ENCODE assay signal across 15 mouse cellular contexts in the genomic region with DNA sequence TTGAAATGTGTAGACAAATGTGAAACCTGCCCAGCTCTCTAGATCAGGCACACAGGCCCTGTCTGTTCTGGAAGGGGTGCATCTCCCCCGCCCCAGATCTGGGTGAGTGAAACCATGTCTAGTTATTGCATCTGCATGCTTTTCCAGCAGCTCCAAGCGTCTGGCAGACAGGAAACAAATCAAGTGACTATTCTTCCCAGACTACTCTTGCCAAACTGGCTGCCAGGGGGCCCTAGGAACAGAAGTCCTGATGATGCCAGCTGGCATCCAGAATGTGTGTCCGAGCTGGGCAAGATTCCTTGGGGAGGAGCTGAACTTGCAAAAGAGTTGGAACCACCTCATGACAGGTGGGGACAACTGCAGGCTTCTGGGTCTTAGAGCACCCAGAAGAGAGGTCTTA. TPM values are rescaled to one million over a fixed set of nuclear protein-coding genes. Genes with fewer than 3 reads are reported as not detected.
DNase-seq lines count a peak whose midpoint lies in the region; ATAC-seq lines count a peak whose summit lies in the region.
"Had no signal": no experiment of that assay in that cellular context is flagged by ENCODE, and none has a peak within 500 bp of the region (broad histone marks: within the 10 kb centered on the region; RNA-seq: fewer than 3 reads in every experiment).

No protein-coding gene starts in this region.

- H3K27me3 ChIP-seq in hindbrain, embryonic 15.5 days = no peaks in the 10 kb centered on the region
- no peaks in the 10 kb centered on the region for H3K27me3 ChIP-seq in hindbrain, embryonic 11.5 days (ENCODE audit: control insufficient read depth, insufficient read depth, low read length)
- H3K27me3 ChIP-seq: limb, embryonic 15.5 days; neural tube, embryonic 15.5 days had no signal

- no peak overlapping the region for H3K4me2 ChIP-seq in hindbrain, embryonic 15.5 days
- no peak overlapping the region for H3K4me2 ChIP-seq in hindbrain, embryonic 11.5 days (replicated peaks; ENCODE audit: low read depth, low read length)
- H3K4me2 ChIP-seq: limb, embryonic 15.5 days; neural tube, embryonic 15.5 days had no signal

- intact Hi-C loops in heart, postnatal 10 days (cut with DNase I) = no loop called here

- H3K9me3 ChIP-seq in hindbrain, embryonic 15.5 days = no peaks in the 10 kb centered on the region
- no peaks in the 10 kb centered on the region for H3K9me3 ChIP-seq in hindbrain, embryonic 11.5 days (ENCODE audit: control insufficient read depth, low read length)
- H3K9me3 ChIP-seq: limb, embryonic 15.5 days; megakaryocyte, embryonic 14.5 days; neural tube, embryonic 15.5 days had no signal

- H3K4me3 ChIP-seq in hindbrain, embryonic 15.5 days = no peak overlapping the region
- no peak overlapping the region for H3K4me3 ChIP-seq in hindbrain, embryonic 11.5 days (ENCODE audit: low read depth, low read length)
- H3K4me3 ChIP-seq: erythroblast, embryonic 14.5 days; limb, embryonic 15.5 days; megakaryocyte, embryonic 14.5 days; neural tube, embryonic 15.5 days had no signal

- peak; percentile 27; the same call in 1 of the 2 replicates for ATAC-seq in hindbrain, embryonic 15.5 days (ENCODE audit: low FRiP score, low read depth)
- no peak for ATAC-seq in hindbrain, embryonic 11.5 days (ENCODE audit: low FRiP score)
- ATAC-seq: intestine, embryonic 16.5 days; Patski had no signal

- H3K36me3 ChIP-seq in hindbrain, embryonic 15.5 days = no peaks in the 10 kb centered on the region
- no peaks in the 10 kb centered on the region for H3K36me3 ChIP-seq in hindbrain, embryonic 11.5 days (ENCODE audit: control insufficient read depth, insufficient read depth, low read length)
- H3K36me3 ChIP-seq: limb, embryonic 15.5 days; neural tube, embryonic 15.5 days had no signal

- WGBS in hindbrain, embryonic 15.5 days = 55% methylated on average over 3 of the region's 3 CpGs
- WGBS in hindbrain, embryonic 11.5 days = 61% methylated on average over 3 of the region's 3 CpGs

- H3K4me1 ChIP-seq in hindbrain, embryonic 15.5 days (replicated peaks) = no peaks in the 10 kb centered on the region
- H3K4me1 ChIP-seq in hindbrain, embryonic 11.5 days (replicated peaks; ENCODE audit: control insufficient read depth, insufficient read depth, low read length) = no peaks in the 10 kb centered on the region
- H3K4me1 ChIP-seq: limb, embryonic 15.5 days; neural tube, embryonic 15.5 days had no signal

- H3K9ac ChIP-seq in hindbrain, embryonic 15.5 days = no peak overlapping the region
- no peak overlapping the region for H3K9ac ChIP-seq in hindbrain, embryonic 11.5 days (ENCODE audit: low read depth, low read length)
- H3K9ac ChIP-seq: limb, embryonic 15.5 days; neural tube, embryonic 15.5 days had no signal

- DNase-seq in adrenal gland, postnatal 10 days = peak; percentile 47
- no peak for DNase-seq in adrenal gland, postnatal 4 days (ENCODE audit: low spot score in 2 of 2)
- no peak for DNase-seq in hindbrain, embryonic 11.5 days (ENCODE audit: low spot score)
- DNase-seq in MN1 (ENCODE audit: low spot score) = peak; percentile 40
- DNase-seq in heart, postnatal 10 days = peak; percentile 59 to 60
- DNase-seq in testis, postnatal 14 days (ENCODE audit: low spot score) = no peak
- DNase-seq in kidney, postnatal 25 days = no peak

- H3K27ac ChIP-seq in hindbrain, embryonic 15.5 days (replicated peaks) = no peak overlapping the region
- H3K27ac ChIP-seq in hindbrain, embryonic 11.5 days (ENCODE audit: low read depth, low read length) = no peak overlapping the region
- H3K27ac ChIP-seq: limb, embryonic 15.5 days; neural tube, embryonic 15.5 days had no signal

RNA-seq across cellular contexts. Expression of a gene that starts 20.3 kb away (rescaled TPM):
- total RNA-seq in adrenal gland, postnatal 10 days (2021) = under 1 TPM; 0.27 to 0.30 TPM
- 1 to 10 TPM in 1 of 2 experiments, under 1 TPM in 1; 0.85 to 1.1 TPM for total RNA-seq in adrenal gland, postnatal 4 days (2021)
- not detected in 2 replicates for polyA plus RNA-seq in hindbrain, embryonic 15.5 days (2015; fragmentation: Nextera tagmentation; extraction: Ambion mirVana)
- polyA plus RNA-seq in hindbrain, embryonic 11.5 days (2014; fragmentation: Nextera tagmentation; extraction: Ambion mirVana) = not detected in 2 replicates
- not detected for total RNA-seq in heart, postnatal 10 days (2021)
- polyA plus RNA-seq: erythroblast, embryonic 14.5 days; limb, embryonic 15.5 days; neural tube, embryonic 15.5 days; Patski; stomach, embryonic 16.5 days had no signal

RNA-seq across cellular contexts. Expression of a gene that starts 36.8 kb away (rescaled TPM):
- 10 to 100 TPM; 15.8 to 22.4 TPM for total RNA-seq in adrenal gland, postnatal 10 days (2021)
- total RNA-seq in adrenal gland, postnatal 4 days (2021) = 10 to 100 TPM; 30.8 to 35.1 TPM
- polyA plus RNA-seq in hindbrain, embryonic 15.5 days (2015; fragmentation: Nextera tagmentation; extraction: Ambion mirVana) = 68.8 and 73.5 TPM in 2 replicates
- 57.5 and 62.8 TPM in 2 replicates for polyA plus RNA-seq in hindbrain, embryonic 11.5 days (2014; fragmentation: Nextera tagmentation; extraction: Ambion mirVana)
- total RNA-seq in heart, postnatal 10 days (2021) = 10 to 100 TPM; 23.2 to 25.0 TPM

RNA-seq across cellular contexts. Expression of a gene that starts 56.8 kb away (rescaled TPM):
- 100 to 1,000 TPM; 694 to 724 TPM for total RNA-seq in adrenal gland, postnatal 10 days (2021)
- 100 to 1,000 TPM; 876 to 893 TPM for total RNA-seq in adrenal gland, postnatal 4 days (2021)
- polyA plus RNA-seq in hindbrain, embryonic 15.5 days (2015; fragmentation: Nextera tagmentation; extraction: Ambion mirVana) = 265 and 321 TPM in 2 replicates
- polyA plus RNA-seq in hindbrain, embryonic 11.5 days (2014; fragmentation: Nextera tagmentation; extraction: Ambion mirVana) = 414 and 431 TPM in 2 replicates
- 100 to 1,000 TPM; 487 to 510 TPM for total RNA-seq in heart, postnatal 10 days (2021)

Comparison
In these comparisons a context has a peak if more than half of its experiments do, and no peak if none do; other contexts are left out.
1. DNase-seq: peak in adrenal gland, postnatal 10 days (single experiment), MN1 (single experiment) and heart, postnatal 10 days (2 of 2); none in adrenal gland, postnatal 4 days (0 of 2), hindbrain, embryonic 11.5 days (single experiment), testis, postnatal 14 days (single experiment) and kidney, postnatal 25 days (0 of 2).